Comparison of ENCODE assay signal across 11 mouse cellular contexts in the genomic region with DNA sequence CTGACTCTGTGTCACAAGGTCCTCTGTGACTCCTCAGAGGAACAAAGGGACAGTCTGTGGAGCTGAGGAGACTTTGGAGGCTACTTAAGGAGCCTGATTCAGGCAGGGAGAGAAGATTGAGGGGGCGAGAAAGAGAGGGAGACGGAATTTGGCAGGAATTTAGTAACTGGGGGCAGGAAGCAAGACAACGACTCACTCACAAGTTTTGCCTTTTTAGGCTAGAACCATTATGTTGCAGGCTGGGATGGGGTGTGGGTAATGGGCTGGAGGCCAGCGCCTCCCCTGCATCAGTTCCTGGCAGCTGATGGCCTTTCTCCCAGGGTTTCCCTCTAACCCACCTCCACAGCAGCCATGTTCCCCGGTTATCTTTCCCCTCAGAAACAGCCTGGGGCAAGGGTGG. TPM values are rescaled to one million over a fixed set of nuclear protein-coding genes. Genes with fewer than 3 reads are reported as not detected.
A peak's percentile ranks its signal among the peaks of the same experiment; 100 is the strongest.
DNase-seq lines count a peak whose midpoint lies in the region; ATAC-seq and TF ChIP-seq lines count a peak whose summit lies in the region.
"Had no signal": no experiment of that assay in that cellular context is flagged by ENCODE, and none has a peak within 500 bp of the region (broad histone marks: within the 10 kb centered on the region; RNA-seq: fewer than 3 reads in every experiment).

No protein-coding gene starts in this region.

- WGBS in kidney, postnatal 0 days, result 50% methylated on average over 5 of the region's 5 CpGs
- 85% methylated on average over 5 of the region's 5 CpGs for WGBS in hindbrain, embryonic 12.5 days

- H3K4me2 ChIP-seq in kidney, postnatal 0 days (ENCODE audit: low read length), result no peak overlapping the region
- no peak overlapping the region for H3K4me2 ChIP-seq in hindbrain, embryonic 12.5 days (replicated peaks)

- H3K36me3 ChIP-seq in kidney, postnatal 0 days (ENCODE audit: insufficient read depth, low read length), result no peaks in the 10 kb centered on the region
- H3K36me3 ChIP-seq in hindbrain, embryonic 12.5 days, result no peaks in the 10 kb centered on the region

- H3K27ac ChIP-seq in kidney, postnatal 0 days, result no peak overlapping the region
- peak overlapping the region; percentile 43 for H3K27ac ChIP-seq in cortical plate, adult 2 months (ENCODE audit: insufficient read depth, low read length)
- peak overlapping the region; percentile 32; the same call in 1 of the 2 replicates for H3K27ac ChIP-seq in layer of hippocampus, adult 2 months
- H3K27ac ChIP-seq in hindbrain, embryonic 12.5 days, result no peak overlapping the region

- no peaks in the 10 kb centered on the region for H3K27me3 ChIP-seq in kidney, postnatal 0 days (ENCODE audit: insufficient read depth, low read length)
- H3K27me3 ChIP-seq in hindbrain, embryonic 12.5 days, result no peaks in the 10 kb centered on the region

- no peaks in the 10 kb centered on the region for H3K9me3 ChIP-seq in kidney, postnatal 0 days (replicated peaks; ENCODE audit: low read length)
- no peaks in the 10 kb centered on the region for H3K9me3 ChIP-seq in hindbrain, embryonic 12.5 days (replicated peaks)

- peaks cover 14% of the 10 kb centered on the region for H3K4me1 ChIP-seq in kidney, postnatal 0 days (replicated peaks; ENCODE audit: insufficient read depth, low read length)
- peaks cover 7% of the 10 kb centered on the region for H3K4me1 ChIP-seq in cortical plate, adult 2 months (ENCODE audit: control insufficient read depth, insufficient read depth, low read length)
- H3K4me1 ChIP-seq in hindbrain, embryonic 12.5 days, result no peaks in the 10 kb centered on the region

- TF ChIP-seq CTCF in kidney, postnatal 0 days (IDR thresholded peaks at IDR 0.05; ENCODE audit: low read depth), result no peak
- no peak for TF ChIP-seq CTCF in cortical plate, adult 2 months (IDR thresholded peaks at IDR 0.05; ENCODE audit: extremely low read depth, insufficient read depth, low read length)
- TF ChIP-seq CTCF in layer of hippocampus, adult 2 months (conservative IDR thresholded peaks at IDR 0.05), result no peak

- H3K4me3 ChIP-seq in kidney, postnatal 0 days (replicated peaks; ENCODE audit: low read depth, low read length), result no peak overlapping the region
- H3K4me3 ChIP-seq in cortical plate, adult 2 months (ENCODE audit: insufficient read depth, low read length), result no peak overlapping the region
- no peak overlapping the region for H3K4me3 ChIP-seq in layer of hippocampus, adult 2 months
- H3K4me3 ChIP-seq in hindbrain, embryonic 12.5 days, result no peak overlapping the region
- H3K4me3 ChIP-seq: erythroblast, embryonic 14.5 days had no signal

- no peak for TF ChIP-seq POLR2A in cortical plate, adult 2 months (IDR thresholded peaks at IDR 0.05; ENCODE audit: extremely low read depth, insufficient read depth, low read length)

- H3K9ac ChIP-seq in kidney, postnatal 0 days (ENCODE audit: low read depth, low read length), result no peak overlapping the region
- H3K9ac ChIP-seq in hindbrain, embryonic 12.5 days, result no peak overlapping the region

- DNase-seq in kidney, postnatal 0 days (ENCODE audit: low spot score), result peak; percentile 47
- DNase-seq in kidney, adult 11 months, result no peak
- DNase-seq in layer of hippocampus, adult 2 months (ENCODE audit: low spot score in 2 of 2), result peak; percentile 65 to 85
- peak; percentile 54 for DNase-seq in right cerebral cortex, postnatal 14 days
- no peak for DNase-seq in retina, embryonic 14.5 days (ENCODE audit: low spot score)
- DNase-seq: cerebellum, postnatal 25 days; gastrocnemius, postnatal 14 days; lung, postnatal 14 days had no signal

- no peak for ATAC-seq in kidney, postnatal 0 days (replicated peaks; ENCODE audit: low FRiP score, low read depth)
- ATAC-seq in hindbrain, embryonic 12.5 days (ENCODE audit: low FRiP score), result no peak

RNA-seq across cellular contexts. Expression of gene Parva, which starts 48.8 kb away (rescaled TPM):
- polyA plus RNA-seq in kidney, postnatal 0 days (2015; fragmentation: Nextera tagmentation; extraction: Ambion mirVana), result 80.2 and 93.0 TPM in 2 replicates
- 44.7 and 45.0 TPM in 2 replicates for polyA plus RNA-seq in cortical plate, adult 2 months (2012; rRNA removed)
- total RNA-seq in layer of hippocampus, adult 2 months (2021), result 10 to 100 TPM; 47.6 to 49.1 TPM
- polyA plus RNA-seq in hindbrain, embryonic 12.5 days (2016; fragmentation: Nextera tagmentation; extraction: Ambion mirVana), result 66.2 and 74.8 TPM in 2 replicates

Comparison
In these comparisons a context has a peak if more than half of its experiments do, and no peak if none do; other contexts are left out.
1. DNase-seq: peak in kidney, postnatal 0 days (single experiment), layer of hippocampus, adult 2 months (2 of 2) and right cerebral cortex, postnatal 14 days (single experiment); none in kidney, adult 11 months (single experiment) and retina, embryonic 14.5 days (single experiment).
2. H3K27ac ChIP-seq: peak in cortical plate, adult 2 months (single experiment) and layer of hippocampus, adult 2 months (single experiment); none in kidney, postnatal 0 days (single experiment) and hindbrain, embryonic 12.5 days (single experiment).